Mouse (Mus musculus): ENCODE measurements at regions not wholly inside any gene's neighbourhood (a gene's known extent, or its start where the extent isn't known, plus 50 kb on each side); places are given as distances from the start of the nearest gene placed in this dataset.

DNA sequence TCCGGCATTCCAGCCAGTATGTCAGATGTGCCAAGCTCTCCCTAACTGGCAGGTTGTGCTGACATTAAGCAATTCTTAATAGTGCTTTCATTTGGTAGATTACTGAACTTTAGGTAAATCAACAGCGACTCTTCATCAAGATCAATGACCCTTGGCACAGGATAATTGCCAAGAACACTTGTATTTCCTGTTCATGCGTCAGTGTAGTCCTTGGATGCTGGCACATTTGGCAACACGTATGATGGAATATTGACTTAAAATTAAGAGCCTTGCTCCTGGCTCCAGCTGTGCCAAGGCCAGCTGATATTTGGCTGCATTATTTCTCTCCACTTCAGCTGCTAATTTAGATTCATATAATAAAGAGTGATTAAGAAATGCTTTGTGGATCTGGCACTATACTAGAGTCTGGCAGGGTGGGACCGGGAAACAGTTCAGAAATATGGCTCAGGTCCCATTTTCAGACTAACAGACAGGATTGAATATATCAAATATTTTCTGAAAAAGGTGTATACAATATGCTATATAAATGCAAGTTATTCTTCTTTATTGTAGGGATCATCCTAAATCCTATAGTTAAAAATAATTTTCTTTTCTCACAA lies 365.5 kb downstream of the Mllt3 start:
- peak; percentile 99 for DNase-seq (ENCODE audit: extremely low read depth, low read depth, low spot score)

DNA sequence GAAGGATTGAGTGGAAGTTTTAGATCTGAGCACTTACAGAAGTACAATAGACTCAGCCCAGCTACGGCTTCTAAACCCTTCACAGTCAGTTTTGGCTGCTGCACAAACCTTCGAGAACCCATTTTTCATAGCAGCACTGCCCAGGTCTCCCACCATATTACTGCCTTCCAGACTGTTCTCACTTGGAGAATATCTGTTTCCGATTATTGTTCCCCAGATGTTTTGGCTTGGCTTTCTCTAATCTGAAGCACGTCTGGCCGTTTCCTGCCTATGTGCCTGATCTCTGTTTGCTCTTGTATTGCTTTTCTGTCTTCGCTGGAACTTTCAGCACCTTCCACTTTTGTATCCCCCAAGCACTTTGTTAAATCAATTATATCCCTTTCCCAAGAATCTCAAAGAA lies 368.0 kb downstream of the Mllt3 start:
- no peak for DNase-seq (ENCODE audit: extremely low read depth, low read depth, low spot score)

DNA sequence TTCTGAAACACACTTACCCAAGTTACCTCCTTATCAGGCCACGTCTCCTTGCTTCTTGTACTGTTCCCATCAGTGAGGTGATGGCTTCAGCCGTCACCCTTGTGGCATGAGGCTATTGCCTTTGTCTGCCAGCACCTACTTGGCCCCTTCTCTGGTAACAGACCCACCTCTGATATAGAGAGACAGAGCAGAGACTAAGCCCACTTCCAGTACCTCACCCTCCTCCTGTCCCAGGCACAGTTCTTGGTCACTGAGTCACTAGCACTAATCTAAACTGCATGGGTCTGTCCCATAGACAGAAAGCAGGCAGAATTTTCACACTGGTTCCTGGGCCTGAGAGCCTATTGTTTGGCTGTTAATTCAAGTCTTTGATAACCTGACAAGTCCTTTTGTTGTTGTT lies 370.3 kb downstream of the Mllt3 start:
- no peak for DNase-seq (ENCODE audit: extremely low read depth, low read depth, low spot score)

DNA sequence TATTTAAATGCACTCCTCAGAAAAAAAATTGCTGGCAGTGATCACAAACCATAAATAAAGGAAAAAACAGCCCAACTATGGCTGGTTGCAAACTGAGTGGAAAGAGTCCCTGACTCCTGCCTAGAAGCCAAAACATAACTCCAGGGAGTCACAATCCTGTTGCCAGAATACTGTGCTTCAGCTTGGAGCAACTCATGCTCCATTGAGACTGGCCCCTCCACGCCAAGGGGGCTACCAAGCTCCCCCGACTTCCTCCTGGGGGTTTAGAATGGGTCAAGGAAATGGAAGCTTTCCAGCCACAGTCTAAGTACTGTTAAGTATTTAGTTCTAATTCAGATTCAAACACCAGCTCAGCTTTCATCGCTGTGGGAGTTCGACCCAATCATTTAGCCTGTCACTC lies 374.8 kb downstream of the Mllt3 start:
- DNase-seq (ENCODE audit: extremely low read depth, low read depth, low spot score): no peak

DNA sequence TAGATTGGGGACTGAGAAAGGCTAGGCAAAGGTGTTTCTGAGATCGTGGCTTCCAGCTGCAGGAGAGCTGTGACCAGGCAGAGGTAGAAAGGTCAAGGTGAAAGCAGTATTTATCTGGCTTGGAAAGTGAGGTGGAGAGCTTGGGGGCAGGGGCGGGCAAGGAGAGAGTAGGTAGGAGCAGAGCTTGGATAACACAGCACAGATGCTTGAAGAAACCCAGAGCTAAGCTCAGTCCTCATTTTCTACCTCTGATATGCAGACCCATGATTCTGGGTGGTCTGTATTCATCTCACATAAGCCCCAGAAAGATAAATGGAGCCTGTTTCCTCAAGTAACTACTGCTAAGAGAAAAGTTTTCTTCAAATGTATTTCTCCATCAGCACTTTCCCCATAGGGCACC lies 375.3 kb downstream of the Mllt3 start:
- DNase-seq (ENCODE audit: extremely low read depth, low read depth, low spot score): no peak

- no peak for DNase-seq (ENCODE audit: extremely low read depth, low read depth, low spot score)
Measured at GRCm38 (mm10) chr4:87653440-87654165, 379.6 kb downstream of the Mllt3 start.

DNA sequence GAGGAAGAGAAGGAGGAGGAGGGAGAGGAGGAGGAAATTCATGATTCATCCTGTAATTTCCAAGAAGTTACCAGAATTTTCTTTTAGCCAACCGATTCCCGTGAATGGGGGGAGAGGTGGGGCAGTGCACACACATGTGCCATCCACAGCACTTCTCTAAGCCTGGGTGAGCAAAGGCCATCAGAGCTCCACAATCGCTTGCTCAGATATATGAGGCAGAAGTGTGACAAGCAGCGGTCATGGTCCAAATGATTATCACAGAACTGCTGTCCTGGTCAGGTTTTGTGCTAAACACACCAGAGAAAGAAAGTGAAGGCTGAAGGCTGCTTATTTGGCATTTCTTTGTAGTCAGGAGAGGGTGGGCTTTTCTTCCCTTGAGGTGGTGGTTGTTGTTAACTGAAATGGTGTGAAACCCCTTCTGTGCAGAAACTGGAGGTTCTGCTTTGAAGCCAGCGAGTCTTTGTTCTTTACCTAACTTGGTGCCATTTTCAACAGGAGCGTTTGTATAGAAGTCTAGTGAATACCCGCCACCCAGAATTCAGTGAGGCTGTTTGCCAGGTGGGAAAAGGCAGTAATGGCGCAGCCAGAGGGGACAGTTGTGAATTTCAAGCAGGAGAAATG lies 380.7 kb downstream of the Mllt3 start:
- no peak for DNase-seq (ENCODE audit: extremely low read depth, low read depth, low spot score)

DNA sequence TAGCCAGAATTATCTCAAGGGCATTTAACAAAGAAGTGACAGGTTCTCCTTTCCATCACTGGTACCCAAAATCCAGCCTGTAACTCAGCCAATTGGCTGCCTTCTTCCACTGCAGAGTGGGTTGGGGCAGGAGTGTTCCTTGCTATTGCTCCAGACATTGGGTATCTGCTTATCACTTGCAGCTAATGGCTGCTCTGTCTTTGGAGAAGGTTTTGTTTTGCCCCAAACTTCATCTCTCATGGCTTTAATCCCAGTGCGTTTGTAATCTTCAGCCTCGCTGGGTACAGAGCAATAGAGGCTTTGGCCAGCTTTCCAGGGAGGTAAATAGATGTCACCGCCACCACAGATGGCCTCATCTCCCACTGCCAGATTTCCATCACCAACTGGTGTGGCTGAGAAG lies 381.9 kb downstream of the Mllt3 start:
- DNase-seq (ENCODE audit: extremely low read depth, low read depth, low spot score): no peak

DNA sequence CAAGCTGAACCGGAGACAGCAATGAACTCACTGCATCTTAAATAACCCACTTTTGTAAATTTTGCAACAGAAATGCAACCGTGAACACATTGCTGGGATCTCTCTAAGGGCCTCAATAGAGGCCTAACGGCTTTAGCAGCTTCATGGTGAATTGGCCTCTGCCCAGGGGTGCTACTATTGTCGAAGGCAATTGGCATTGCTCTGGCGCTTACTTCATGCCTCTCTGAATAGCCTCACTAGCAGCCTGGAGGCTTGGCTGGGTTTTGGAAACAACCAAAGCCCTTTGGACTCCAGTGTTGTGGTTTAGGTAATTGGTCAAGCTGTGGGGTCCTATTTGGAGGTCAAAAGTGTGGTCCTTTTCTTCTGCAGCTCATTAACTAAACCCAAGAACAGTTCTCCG lies 382.3 kb downstream of the Mllt3 start:
- DNase-seq (ENCODE audit: extremely low read depth, low read depth, low spot score): no peak

GRCm38 (mm10) chr4:87650393-87650792 lies 382.8 kb downstream of the Mllt3 start:
- no peak for DNase-seq (ENCODE audit: extremely low read depth, low read depth, low spot score)

GRCm38 (mm10) chr4:87648919-87649318 lies 384.2 kb downstream of the Mllt3 start:
- no peak for DNase-seq (ENCODE audit: extremely low read depth, low read depth, low spot score)

DNA sequence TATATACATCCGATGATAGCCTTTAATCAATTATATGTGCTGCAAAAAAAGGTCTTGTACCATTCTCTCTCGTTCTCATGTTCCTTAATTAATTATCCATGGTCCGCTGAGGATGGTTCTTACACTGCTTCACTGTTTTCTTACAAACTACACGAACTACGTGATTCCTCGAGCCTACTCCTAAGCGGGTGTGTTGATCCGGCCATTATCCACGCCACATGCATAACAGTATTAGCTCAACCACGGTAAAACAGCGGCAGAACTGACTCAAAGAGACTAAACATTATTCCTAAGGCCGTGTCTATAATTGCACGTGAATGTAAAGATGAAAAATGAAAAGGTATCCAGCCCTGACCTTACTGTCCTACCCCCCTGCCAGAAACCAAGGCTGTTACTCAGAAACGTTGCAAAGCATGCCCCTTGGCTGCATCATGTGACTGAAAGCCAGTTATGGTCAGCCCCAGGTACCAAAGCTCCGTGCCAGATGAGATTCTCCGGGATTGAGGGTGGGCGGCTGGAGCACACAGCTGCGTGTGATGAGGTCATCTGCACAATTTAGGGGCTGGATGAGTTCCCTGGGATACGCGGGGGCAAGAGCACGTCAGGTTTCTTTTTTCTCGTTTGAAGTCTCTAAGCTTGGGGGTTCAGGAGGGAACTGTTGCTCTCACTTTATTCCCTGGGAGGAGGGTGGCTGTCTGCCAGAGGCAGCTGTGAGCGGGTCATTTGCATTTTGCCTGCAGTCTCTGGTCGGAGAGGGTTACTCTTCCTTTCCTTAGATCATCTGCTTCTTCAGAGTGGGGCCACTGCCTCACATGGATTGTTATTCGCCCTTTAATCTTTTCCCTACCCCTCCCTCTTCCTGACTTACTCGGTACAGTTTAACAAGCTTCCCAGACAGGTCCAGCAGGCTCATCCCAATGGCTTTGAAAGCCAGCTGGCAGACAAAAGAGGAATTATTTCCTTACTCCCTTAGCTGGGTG lies 384.9 kb downstream of the Mllt3 start:
- DNase-seq (ENCODE audit: extremely low read depth, low read depth, low spot score): no peak

DNA sequence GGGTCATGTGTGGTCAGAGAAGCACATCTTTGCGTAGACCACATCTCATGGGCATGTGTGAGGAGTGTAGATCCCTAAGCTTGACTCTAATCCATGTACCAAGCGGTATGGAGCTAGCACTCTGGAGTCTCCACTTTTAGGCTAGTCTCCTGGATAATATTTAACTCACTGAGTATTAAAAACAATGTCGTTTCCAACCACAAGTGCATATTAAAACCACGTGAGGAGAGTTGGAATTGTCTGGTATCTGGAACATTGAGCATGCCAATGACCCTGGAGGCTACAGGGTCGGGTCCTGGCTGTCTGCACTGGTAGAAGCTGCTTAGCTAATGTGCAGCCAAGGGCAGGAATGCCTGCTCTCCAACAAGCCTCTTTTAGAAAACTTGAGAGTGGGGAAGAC lies 391.2 kb downstream of the Mllt3 start:
- no peak for DNase-seq (ENCODE audit: extremely low read depth, low read depth, low spot score)

DNA sequence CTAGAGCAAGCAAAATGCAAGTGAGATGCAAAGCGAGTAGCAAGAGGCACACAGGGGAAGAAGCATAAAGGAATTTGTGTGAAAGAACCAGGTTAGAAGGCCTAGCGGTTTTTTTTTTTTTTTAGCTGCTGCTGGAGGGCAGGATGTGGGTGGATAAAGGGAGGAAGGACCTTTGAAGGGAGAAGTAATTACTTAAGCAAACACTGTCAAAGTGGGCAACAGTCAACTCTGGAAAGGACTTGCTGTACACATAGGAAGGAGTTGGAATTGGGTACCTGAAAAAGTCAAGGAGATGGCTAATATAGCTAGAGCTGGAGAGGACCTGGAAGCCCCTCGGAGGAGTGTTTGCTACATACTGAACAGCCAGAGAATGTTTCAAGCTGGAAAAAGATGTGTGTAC lies 391.6 kb downstream of the Mllt3 start:
- no peak for DNase-seq (ENCODE audit: extremely low read depth, low read depth, low spot score)

GRCm38 (mm10) chr4:87638380-87638646 lies 394.9 kb downstream of the Mllt3 start:
- DNase-seq (ENCODE audit: extremely low read depth, low read depth, low spot score): no peak

DNA sequence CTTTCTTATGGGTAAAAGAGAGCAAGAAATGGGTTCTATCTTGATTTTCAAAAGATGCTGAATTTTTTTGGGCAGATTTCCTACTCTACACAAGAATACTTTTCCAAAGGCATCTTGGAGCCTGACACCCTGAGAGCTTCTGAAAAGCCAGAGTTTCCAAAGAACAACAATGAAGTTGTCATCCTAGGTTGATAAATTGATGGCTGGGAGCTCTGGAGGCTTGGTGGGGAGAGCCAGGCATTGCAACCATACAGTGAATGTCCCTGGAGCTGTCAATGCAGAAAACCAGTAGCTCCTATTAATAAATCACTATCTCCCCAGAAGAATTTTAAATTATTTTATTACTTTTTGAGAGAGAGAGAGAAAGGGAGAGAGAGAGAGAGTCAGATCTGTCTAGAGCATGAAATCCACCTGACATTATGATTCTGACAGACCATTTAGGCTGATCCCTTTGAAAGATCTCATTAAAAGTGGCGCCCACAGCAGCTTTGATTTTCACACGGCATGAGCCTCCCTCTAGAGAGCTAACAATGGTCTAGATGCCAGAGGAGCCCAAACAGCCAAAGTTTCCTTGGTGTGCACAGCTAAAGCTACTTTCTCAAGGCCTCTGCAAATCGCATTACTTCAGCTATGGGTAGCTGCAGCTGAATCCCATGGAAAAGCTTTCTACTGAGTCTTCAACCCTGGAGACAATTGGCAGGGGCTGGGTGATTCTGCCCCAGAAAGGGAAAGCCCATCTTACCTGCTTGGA lies 395.4 kb downstream of the Mllt3 start:
- no peak for DNase-seq (ENCODE audit: extremely low read depth, low read depth, low spot score)

- DNase-seq (ENCODE audit: extremely low read depth, low read depth, low spot score): no peak
Measured at GRCm38 (mm10) chr4:87611116-87611515, 380.8 kb upstream of the Slc24a2 start.

DNA sequence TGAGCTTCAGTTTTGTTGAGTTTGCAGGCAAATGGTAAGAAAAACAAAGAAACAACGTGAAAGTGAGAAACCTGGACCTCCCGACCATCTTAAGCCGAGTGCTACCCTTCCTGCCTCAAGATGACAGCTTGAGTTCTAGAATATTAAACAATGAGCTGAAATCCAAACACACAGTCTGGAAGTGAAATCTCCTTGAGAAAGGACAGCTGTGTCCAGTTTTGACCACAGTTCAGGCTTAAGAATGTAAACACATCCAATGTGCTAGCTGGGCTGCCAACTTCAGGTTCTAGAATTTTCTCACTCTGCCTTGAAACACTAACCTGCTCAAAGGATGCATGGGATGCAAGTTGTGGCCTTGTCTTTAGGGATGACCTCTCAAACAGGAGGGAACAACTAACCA lies 363.4 kb upstream of the Slc24a2 start:
- DNase-seq (ENCODE audit: extremely low read depth, low read depth, low spot score): no peak

- peak; percentile 1 for DNase-seq (ENCODE audit: extremely low read depth, low read depth, low spot score)
Measured at GRCm38 (mm10) chr4:87590797-87591196, 360.5 kb upstream of the Slc24a2 start.

GRCm38 (mm10) chr4:87578164-87578563 lies 347.9 kb upstream of the Slc24a2 start:
- no peak for DNase-seq (ENCODE audit: extremely low read depth, low read depth, low spot score)

GRCm38 (mm10) chr4:87570950-87571349 lies 340.7 kb upstream of the Slc24a2 start:
- DNase-seq (ENCODE audit: extremely low read depth, low read depth, low spot score): no peak

Measured in fat pad, adult 2 months (tissue).